Mouse (Mus musculus): ENCODE measurements at regions not wholly inside any gene's neighbourhood (a gene's known extent, or its start where the extent isn't known, plus 50 kb on each side); places are given as distances from the start of the nearest gene placed in this dataset.

DNA sequence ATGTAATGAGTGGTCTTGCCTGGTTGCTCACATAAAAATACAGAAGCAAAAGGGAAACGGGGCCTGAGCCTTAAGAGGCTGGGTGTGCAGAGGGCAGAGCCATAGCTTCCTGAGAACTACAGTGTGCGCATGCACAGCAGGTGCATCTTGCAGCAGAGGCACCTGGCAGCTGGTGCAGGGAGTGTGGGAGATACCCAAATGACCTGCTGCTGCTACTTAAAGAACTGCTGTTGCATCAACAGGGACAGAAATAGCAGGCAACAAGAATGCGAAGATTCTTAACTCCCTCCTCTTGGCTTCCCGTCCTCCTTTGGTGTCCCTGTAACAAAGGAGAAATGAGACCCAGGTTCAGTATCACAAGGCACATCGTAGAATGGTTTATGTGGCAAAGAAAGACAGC, 56.3 kb upstream of the Gm21915 start:
- no peaks in the 10 kb centered on the region for H3K36me3 ChIP-seq (ENCODE audit: control insufficient read depth, insufficient read depth, low read length, poor library complexity, severe bottlenecking)
- H3K9ac ChIP-seq (ENCODE audit: insufficient read depth, low read depth, low read length, poor library complexity, severe bottlenecking) = no peak overlapping the region

DNA sequence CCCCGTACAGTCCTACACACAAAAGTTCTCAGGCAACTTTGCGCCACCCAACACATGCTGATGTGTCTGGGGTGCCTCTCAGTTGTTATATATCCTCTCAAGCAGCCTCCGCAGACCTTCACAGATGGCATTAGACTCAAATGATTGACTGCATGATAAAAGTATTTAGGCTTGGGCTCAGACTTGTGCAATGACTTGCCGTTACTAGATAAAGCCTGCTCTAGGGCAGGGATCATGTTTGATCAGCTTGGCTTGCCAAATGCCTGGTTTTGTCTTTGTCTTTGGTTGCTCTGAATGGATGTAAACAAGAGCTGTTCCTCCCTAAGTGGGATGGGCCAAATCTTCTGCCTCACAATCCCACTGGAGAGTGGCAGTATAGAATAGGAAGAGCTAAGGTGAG, 57.2 kb upstream of the Gm21915 start:
- no peak overlapping the region for H3K4me3 ChIP-seq (ENCODE audit: insufficient read depth in 1 of 2, low read depth in 1 of 2, low read length in 2 of 2, poor library complexity in 1 of 2, severe bottlenecking in 1 of 2)
- no peak overlapping the region for H3K9ac ChIP-seq (ENCODE audit: insufficient read depth, low read depth, low read length, poor library complexity, severe bottlenecking)
- in situ Hi-C loops (cut with MboI; ENCODE audit: low sequenced_read_pairs in 2 of 2, unreplicated experiment in 2 of 2) = no loop called here
- no peaks in the 10 kb centered on the region for H3K36me3 ChIP-seq (ENCODE audit: control insufficient read depth, insufficient read depth, low read length, poor library complexity, severe bottlenecking)
- H3K4me1 ChIP-seq (ENCODE audit: control insufficient read depth in 2 of 2, insufficient read depth in 2 of 2, low read length in 2 of 2, poor library complexity in 1 of 2) = peaks cover 3 to 9% of the 10 kb centered on the region in 2 experiments; a peak in 2 of 4 replicates
- DNase-seq (ENCODE audit: low read depth, low spot score) = no peak
- H3K27ac ChIP-seq (ENCODE audit: insufficient read depth, low read depth, low read length, poor library complexity, severe bottlenecking) = no peak overlapping the region
- no peaks in the 10 kb centered on the region for H3K9me3 ChIP-seq (ENCODE audit: control insufficient read depth, insufficient read depth, low read depth, low read length)
- TF ChIP-seq CHD2 (IDR thresholded peaks at IDR 0.05; ENCODE audit: low read depth, low read length) (no peak), HCFC1 (IDR thresholded peaks at IDR 0.05; ENCODE audit: borderline replicate concordance, insufficient read depth, low read length) (no peak), ZC3H11A (IDR thresholded peaks at IDR 0.05; ENCODE audit: borderline replicate concordance, low read depth, low read length) (no peak), ZNF384 (IDR thresholded peaks at IDR 0.05; ENCODE audit: low read depth, low read length) (no peak), MAFK (IDR thresholded peaks at IDR 0.05; ENCODE audit: insufficient read depth, low read depth, low read length) (no peak)

More for the DNA sequence above, 56.3 kb upstream of the Gm21915 start:
- in situ Hi-C loops (cut with MboI; ENCODE audit: low sequenced_read_pairs in 2 of 2, unreplicated experiment in 2 of 2) = no loop called here
- Histone ChIP-seq H3K4me3 (ENCODE audit: insufficient read depth in 1 of 2, low read depth in 1 of 2, low read length in 2 of 2, poor library complexity in 1 of 2, severe bottlenecking in 1 of 2) (no peak overlapping the region), H3K9me3 (ENCODE audit: control insufficient read depth, insufficient read depth, low read depth, low read length) (no peaks in the 10 kb centered on the region), H3K27ac (ENCODE audit: insufficient read depth, low read depth, low read length, poor library complexity, severe bottlenecking) (no peak overlapping the region), H3K4me1 (ENCODE audit: control insufficient read depth in 2 of 2, insufficient read depth in 2 of 2, low read length in 2 of 2, poor library complexity in 1 of 2) (peaks cover 3 to 9% of the 10 kb centered on the region in 2 experiments; a peak in 2 of 4 replicates)
- TF ChIP-seq MAFK (IDR thresholded peaks at IDR 0.05; ENCODE audit: insufficient read depth, low read depth, low read length) = no peak
- TF ChIP-seq ZC3H11A (IDR thresholded peaks at IDR 0.05; ENCODE audit: borderline replicate concordance, low read depth, low read length) = no peak
- no peak for DNase-seq (ENCODE audit: low read depth, low spot score)

DNA sequence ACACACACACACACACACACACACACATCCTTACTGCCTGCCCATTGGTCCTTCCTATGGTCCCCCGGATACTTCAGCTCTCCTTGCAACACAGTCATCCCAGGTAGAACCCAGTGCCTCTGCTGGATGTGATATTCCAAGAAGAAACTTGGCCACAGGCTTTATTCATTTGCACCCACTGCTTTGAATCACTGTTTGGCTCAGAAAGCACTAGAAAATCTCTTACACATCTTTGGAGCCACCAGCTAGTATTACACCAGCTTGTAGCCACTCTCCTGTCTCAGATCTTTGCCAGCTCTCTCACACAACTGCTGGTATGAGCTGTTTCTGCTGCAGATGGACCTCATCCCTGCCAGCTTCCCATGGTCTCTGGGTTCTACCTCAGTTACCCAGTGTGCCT, 57.7 kb upstream of the Gm21915 start:
- no peak overlapping the region for H3K4me3 ChIP-seq (ENCODE audit: insufficient read depth in 1 of 2, low read depth in 1 of 2, low read length in 2 of 2, poor library complexity in 1 of 2, severe bottlenecking in 1 of 2)
- peaks cover 3 to 9% of the 10 kb centered on the region in 2 experiments; a peak in 2 of 4 replicates for H3K4me1 ChIP-seq (ENCODE audit: control insufficient read depth in 2 of 2, insufficient read depth in 2 of 2, low read length in 2 of 2, poor library complexity in 1 of 2)
- no peaks in the 10 kb centered on the region for H3K9me3 ChIP-seq (ENCODE audit: control insufficient read depth, insufficient read depth, low read depth, low read length)
- H3K27ac ChIP-seq (ENCODE audit: insufficient read depth, low read depth, low read length, poor library complexity, severe bottlenecking) = no peak overlapping the region
- DNase-seq (ENCODE audit: low read depth, low spot score) = no peak
- H3K9ac ChIP-seq (ENCODE audit: insufficient read depth, low read depth, low read length, poor library complexity, severe bottlenecking) = no peak overlapping the region
- in situ Hi-C loops (cut with MboI; ENCODE audit: low sequenced_read_pairs in 2 of 2, unreplicated experiment in 2 of 2) = no loop called here
- no peak for TF ChIP-seq MAFK (IDR thresholded peaks at IDR 0.05; ENCODE audit: insufficient read depth, low read depth, low read length)
- no peak for TF ChIP-seq HCFC1 (IDR thresholded peaks at IDR 0.05; ENCODE audit: borderline replicate concordance, insufficient read depth, low read length)
- TF ChIP-seq CHD2 (IDR thresholded peaks at IDR 0.05; ENCODE audit: low read depth, low read length) = no peak
- no peak for TF ChIP-seq ZNF384 (IDR thresholded peaks at IDR 0.05; ENCODE audit: low read depth, low read length)
- no peak for TF ChIP-seq ZC3H11A (IDR thresholded peaks at IDR 0.05; ENCODE audit: borderline replicate concordance, low read depth, low read length)
- H3K36me3 ChIP-seq (ENCODE audit: control insufficient read depth, insufficient read depth, low read length, poor library complexity, severe bottlenecking) = no peaks in the 10 kb centered on the region

DNA sequence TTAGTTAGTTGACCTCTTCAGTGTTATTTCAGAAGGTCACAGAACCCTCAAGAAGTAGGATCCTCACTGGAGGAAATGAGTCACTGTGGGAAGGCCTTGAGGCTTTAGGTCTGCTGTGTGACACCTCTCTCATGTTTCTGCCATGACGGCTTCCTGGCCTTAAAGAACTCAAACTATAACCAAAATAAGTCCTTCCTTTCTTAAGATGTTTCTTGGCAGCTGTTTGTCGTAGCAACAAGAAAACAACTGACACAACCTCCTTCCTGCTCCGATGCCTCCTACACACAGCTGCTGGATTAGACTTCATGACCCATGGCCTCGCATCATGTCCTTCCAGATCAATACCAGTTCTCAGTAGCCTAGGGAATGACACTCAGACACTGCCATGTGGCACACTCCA, 58.1 kb upstream of the Gm21915 start:
- H3K9ac ChIP-seq (ENCODE audit: insufficient read depth, low read depth, low read length, poor library complexity, severe bottlenecking) = no peak overlapping the region
- H3K4me3 ChIP-seq (ENCODE audit: insufficient read depth in 1 of 2, low read depth in 1 of 2, low read length in 2 of 2, poor library complexity in 1 of 2, severe bottlenecking in 1 of 2) = no peak overlapping the region
- in situ Hi-C loops (cut with MboI; ENCODE audit: low sequenced_read_pairs in 2 of 2, unreplicated experiment in 2 of 2) = no loop called here
- TF ChIP-seq HCFC1 (IDR thresholded peaks at IDR 0.05; ENCODE audit: borderline replicate concordance, insufficient read depth, low read length) (no peak), ZC3H11A (IDR thresholded peaks at IDR 0.05; ENCODE audit: borderline replicate concordance, low read depth, low read length) (no peak), CHD2 (IDR thresholded peaks at IDR 0.05; ENCODE audit: low read depth, low read length) (no peak), MAFK (IDR thresholded peaks at IDR 0.05; ENCODE audit: insufficient read depth, low read depth, low read length) (no peak), ZNF384 (IDR thresholded peaks at IDR 0.05; ENCODE audit: low read depth, low read length) (no peak)
- peaks cover 3 to 9% of the 10 kb centered on the region in 2 experiments; a peak in 1 of 4 replicates for H3K4me1 ChIP-seq (ENCODE audit: control insufficient read depth in 2 of 2, insufficient read depth in 2 of 2, low read length in 2 of 2, poor library complexity in 1 of 2)
- no peak for DNase-seq (ENCODE audit: low read depth, low spot score)
- no peaks in the 10 kb centered on the region for H3K36me3 ChIP-seq (ENCODE audit: control insufficient read depth, insufficient read depth, low read length, poor library complexity, severe bottlenecking)
- H3K9me3 ChIP-seq (ENCODE audit: control insufficient read depth, insufficient read depth, low read depth, low read length) = no peaks in the 10 kb centered on the region
- no peak overlapping the region for H3K27ac ChIP-seq (ENCODE audit: insufficient read depth, low read depth, low read length, poor library complexity, severe bottlenecking)

DNA sequence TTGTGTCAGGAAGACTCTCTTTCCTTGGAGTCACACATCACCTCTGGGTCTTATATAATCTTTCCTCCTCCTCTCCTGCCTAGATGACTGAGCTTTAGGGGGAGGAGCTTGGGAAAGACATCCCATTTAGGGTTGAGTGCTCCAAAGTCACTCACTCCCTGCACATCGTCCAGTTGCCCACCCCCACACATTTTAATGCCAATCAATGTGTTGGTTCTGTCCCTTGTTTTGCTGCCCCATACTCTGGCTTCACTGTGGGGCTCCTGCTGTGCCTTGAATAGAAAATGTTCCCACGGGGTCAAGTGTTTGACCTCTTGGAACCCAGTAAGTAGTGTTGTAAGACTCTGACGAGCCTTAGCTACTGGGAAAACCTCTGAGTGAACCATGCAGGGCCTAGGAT, 58.8 kb upstream of the Gm21915 start:
- in situ Hi-C loops (cut with MboI; ENCODE audit: low sequenced_read_pairs in 2 of 2, unreplicated experiment in 2 of 2) = no loop called here
- H3K4me1 ChIP-seq (ENCODE audit: control insufficient read depth in 2 of 2, insufficient read depth in 2 of 2, low read length in 2 of 2, poor library complexity in 1 of 2) = peaks cover 3 to 5% of the 10 kb centered on the region in 2 experiments; a peak in 1 of 4 replicates
- H3K27ac ChIP-seq (ENCODE audit: insufficient read depth, low read depth, low read length, poor library complexity, severe bottlenecking) = no peak overlapping the region
- TF ChIP-seq MAFK (IDR thresholded peaks at IDR 0.05; ENCODE audit: insufficient read depth, low read depth, low read length) (no peak), ZNF384 (IDR thresholded peaks at IDR 0.05; ENCODE audit: low read depth, low read length) (no peak), ZC3H11A (IDR thresholded peaks at IDR 0.05; ENCODE audit: borderline replicate concordance, low read depth, low read length) (no peak), CHD2 (IDR thresholded peaks at IDR 0.05; ENCODE audit: low read depth, low read length) (no peak), HCFC1 (IDR thresholded peaks at IDR 0.05; ENCODE audit: borderline replicate concordance, insufficient read depth, low read length) (no peak)
- H3K36me3 ChIP-seq (ENCODE audit: control insufficient read depth, insufficient read depth, low read length, poor library complexity, severe bottlenecking) = no peaks in the 10 kb centered on the region
- no peak for DNase-seq (ENCODE audit: low read depth, low spot score)
- no peak overlapping the region for H3K9ac ChIP-seq (ENCODE audit: insufficient read depth, low read depth, low read length, poor library complexity, severe bottlenecking)
- no peaks in the 10 kb centered on the region for H3K9me3 ChIP-seq (ENCODE audit: control insufficient read depth, insufficient read depth, low read depth, low read length)
- no peak overlapping the region for H3K4me3 ChIP-seq (ENCODE audit: insufficient read depth in 1 of 2, low read depth in 1 of 2, low read length in 2 of 2, poor library complexity in 1 of 2, severe bottlenecking in 1 of 2)
